Mouse (Mus musculus) thymus, adult 2 months (tissue): ENCODE measurements at regions not wholly inside any gene's neighbourhood (a gene's known extent, or its start where the extent isn't known, plus 50 kb on each side); places are given as distances from the start of the nearest gene placed in this dataset.

Experiments
- DNase-seq: peaks from one replicate; pipeline ENCODE4 v3.0.0; 2021
- H3K27ac ChIP-seq: fragments of 200-500 bp; 2 replicates; pipeline ENCODE4 v1.5.1; 2012; ENCODE audit warnings: low read length, control low read depth; ENCODE audit not compliant: control insufficient read depth, insufficient read depth
- H3K27me3 ChIP-seq: fragments of 200-500 bp; 2 replicates; pipeline ENCODE4 v1.6.1; 2012; ENCODE audit warnings: mild to moderate bottlenecking, low read length, moderate library complexity, mixed read lengths; ENCODE audit not compliant: control insufficient read depth, insufficient read depth
- H3K36me3 ChIP-seq: fragments of 200-500 bp; 2 replicates; pipeline ENCODE4 v1.6.1; 2012; ENCODE audit warnings: mild to moderate bottlenecking, low read length, moderate library complexity; ENCODE audit not compliant: control insufficient read depth, insufficient read depth
- H3K4me1 ChIP-seq: fragments of 200-500 bp; replicated peaks from 2 replicates; pipeline ENCODE4 v1.6.1; 2012; ENCODE audit warnings: low read length; ENCODE audit not compliant: control insufficient read depth, insufficient read depth
- H3K4me3 ChIP-seq: fragments of 200-500 bp; 2 replicates; pipeline ENCODE4 v1.5.1; 2012; ENCODE audit warnings: mild to moderate bottlenecking, low read length, control low read depth, moderate library complexity; ENCODE audit not compliant: control insufficient read depth, insufficient read depth
- CTCF ChIP-seq: fragments of 200-500 bp; IDR thresholded peaks from 2 replicates; pipeline ENCODE4 v1.5.1; 2012; ENCODE audit warnings: mild to moderate bottlenecking, control low read depth, low read length, moderate library complexity, borderline replicate concordance; ENCODE audit not compliant: control insufficient read depth, poor library complexity, insufficient read depth; ENCODE audit errors: extremely low read depth
- POLR2A ChIP-seq: fragments of 200-500 bp; IDR thresholded peaks from 2 replicates; pipeline ENCODE4 v1.6.1; 2012; ENCODE audit warnings: mild to moderate bottlenecking, low read length, control low read depth, moderate library complexity; ENCODE audit not compliant: control insufficient read depth, poor library complexity, insufficient read depth; ENCODE audit errors: extremely low read depth
- WGBS: fragments of 180-500 bp; shearing (Covaris S2); methylation state at CpG from one replicate; pipeline ENCODE4 v1.1.7; 2018; 5-methylcytosine and 5-hydroxymethylcytosine counted together

- TF ChIP-seq POLR2A (no peak), CTCF (no peak)
- H3K4me1 ChIP-seq: no peaks in the 10 kb centered on the region
- no peak overlapping the region for H3K27ac ChIP-seq
- H3K36me3 ChIP-seq: no peaks in the 10 kb centered on the region
- WGBS: 84% methylated on average over 18 of the region's 18 CpGs
- H3K27me3 ChIP-seq: no peaks in the 10 kb centered on the region
- no peak overlapping the region for H3K4me3 ChIP-seq
- no peak for DNase-seq
Observed at GRCm38 (mm10) chr8:116115811-116116372, 388.9 kb upstream of the Dynlrb2 start.

GRCm38 (mm10) chr8:116114978-116115377 lies 389.8 kb upstream of the Dynlrb2 start:
- 88% methylated on average over 2 of the region's 2 CpGs for WGBS
- TF ChIP-seq POLR2A: no peak
- no peak for TF ChIP-seq CTCF
- Histone ChIP-seq H3K27ac (no peak overlapping the region), H3K36me3 (no peaks in the 10 kb centered on the region), H3K4me3 (no peak overlapping the region), H3K4me1 (no peaks in the 10 kb centered on the region), H3K27me3 (no peaks in the 10 kb centered on the region)
- DNase-seq: no peak

GRCm38 (mm10) chr8:116114502-116114901 lies 390.3 kb upstream of the Dynlrb2 start:
- TF ChIP-seq CTCF: no peak
- no peak for TF ChIP-seq POLR2A
- H3K4me3 ChIP-seq: no peak overlapping the region
- H3K27ac ChIP-seq: no peak overlapping the region
- no peaks in the 10 kb centered on the region for H3K36me3 ChIP-seq
- H3K4me1 ChIP-seq: no peaks in the 10 kb centered on the region
- DNase-seq: no peak
- H3K27me3 ChIP-seq: no peaks in the 10 kb centered on the region
- 84% methylated on average over 2 of the region's 2 CpGs for WGBS

DNA sequence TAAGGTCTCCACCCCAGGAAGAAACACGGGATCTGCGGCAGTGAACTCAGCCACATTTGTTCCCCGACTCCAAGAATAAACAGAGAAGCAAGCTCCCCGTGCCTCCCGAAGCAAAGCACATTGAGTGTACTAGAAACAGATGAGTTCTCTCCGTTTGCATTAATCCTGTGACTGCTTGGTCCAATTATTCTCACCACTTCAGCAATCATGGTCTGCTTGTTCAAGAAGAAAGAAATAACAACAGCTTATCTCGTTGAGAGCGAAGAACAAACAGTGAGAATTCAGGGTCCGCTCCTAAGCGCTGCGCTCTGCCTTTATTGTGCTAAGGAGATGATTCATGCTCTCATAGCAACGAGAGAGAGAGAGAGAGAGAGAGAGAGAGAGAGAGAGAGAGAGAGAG lies 393.6 kb upstream of the Dynlrb2 start:
- TF ChIP-seq POLR2A (no peak), CTCF (no peak)
- Histone ChIP-seq H3K27me3 (no peaks in the 10 kb centered on the region), H3K27ac (no peak overlapping the region), H3K4me1 (no peaks in the 10 kb centered on the region), H3K4me3 (no peak overlapping the region), H3K36me3 (no peaks in the 10 kb centered on the region)
- WGBS: 83% methylated on average over 12 of the region's 12 CpGs
- no peak for DNase-seq

DNA sequence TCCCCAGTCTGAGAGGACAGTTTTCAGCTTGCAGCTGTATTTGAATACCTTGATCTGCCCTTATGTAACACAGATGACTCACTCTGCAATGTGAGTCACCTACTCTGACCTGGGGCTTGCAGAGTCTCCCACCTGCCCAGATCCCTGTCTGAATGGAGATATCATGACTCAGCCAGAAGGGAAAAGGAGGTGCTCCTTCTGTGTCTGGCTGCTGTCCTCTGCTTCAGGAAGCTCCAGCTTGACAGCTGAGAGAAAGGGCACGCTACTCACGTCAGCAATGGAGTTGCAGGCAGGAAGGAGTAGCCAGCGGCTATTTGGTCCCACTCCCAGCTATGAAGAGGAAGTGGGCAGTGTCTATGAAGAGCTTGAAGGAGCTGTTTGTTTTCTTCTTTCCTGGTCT lies 389.1 kb upstream of the Maf start:
- no peak for DNase-seq
- Histone ChIP-seq H3K27me3 (no peaks in the 10 kb centered on the region), H3K27ac (no peak overlapping the region), H3K4me3 (no peak overlapping the region), H3K4me1 (no peaks in the 10 kb centered on the region), H3K36me3 (no peaks in the 10 kb centered on the region)
- WGBS: 38% methylated on average over 3 of the region's 3 CpGs
- TF ChIP-seq CTCF: no peak
- no peak for TF ChIP-seq POLR2A

DNA sequence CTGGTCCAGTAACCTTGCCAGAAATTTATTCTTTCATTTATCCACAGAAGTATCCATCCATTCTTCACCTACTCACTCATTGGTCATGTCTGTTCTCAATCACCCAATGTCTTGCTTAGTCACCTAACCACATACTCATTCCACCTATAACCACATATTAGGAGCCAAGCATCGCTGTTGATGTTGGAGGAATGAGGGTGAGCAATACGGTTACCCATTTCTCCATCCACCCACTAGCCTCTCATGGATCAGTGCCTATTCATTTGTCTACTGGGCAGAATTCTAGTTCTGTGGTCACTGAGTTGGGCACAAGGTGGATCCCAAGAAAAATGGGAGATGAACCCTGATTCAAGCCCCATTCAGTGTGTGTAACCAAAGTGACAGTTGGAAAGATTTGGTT lies 375.6 kb upstream of the Maf start:
- no peak for TF ChIP-seq CTCF
- no peak for TF ChIP-seq POLR2A
- 96% methylated on average over 2 of the region's 2 CpGs for WGBS

GRCm38 (mm10) chr8:116078849-116079407 lies 371.3 kb upstream of the Maf start:
- TF ChIP-seq CTCF: no peak
- TF ChIP-seq POLR2A: no peak
- Histone ChIP-seq H3K4me1 (no peaks in the 10 kb centered on the region), H3K4me3 (no peak overlapping the region), H3K27me3 (no peaks in the 10 kb centered on the region), H3K36me3 (no peaks in the 10 kb centered on the region), H3K27ac (no peak overlapping the region)
- WGBS: 79% methylated on average over 5 of the region's 5 CpGs
- no peak for DNase-seq

More for the DNA sequence above, 375.6 kb upstream of the Maf start:
- no peaks in the 10 kb centered on the region for H3K4me1 ChIP-seq
- no peak overlapping the region for H3K4me3 ChIP-seq
- H3K27me3 ChIP-seq: no peaks in the 10 kb centered on the region
- no peak for DNase-seq
- H3K27ac ChIP-seq: no peak overlapping the region
- H3K36me3 ChIP-seq: no peaks in the 10 kb centered on the region
